Mouse (Mus musculus): ENCODE measurements around the gene Ifit1.
"Not testable (repeated sequence)": the region's sequence is repeated elsewhere in the genome, so short reads cannot be mapped to it uniquely, and the experiment has no call there.

Gene Ifit1

DNA sequence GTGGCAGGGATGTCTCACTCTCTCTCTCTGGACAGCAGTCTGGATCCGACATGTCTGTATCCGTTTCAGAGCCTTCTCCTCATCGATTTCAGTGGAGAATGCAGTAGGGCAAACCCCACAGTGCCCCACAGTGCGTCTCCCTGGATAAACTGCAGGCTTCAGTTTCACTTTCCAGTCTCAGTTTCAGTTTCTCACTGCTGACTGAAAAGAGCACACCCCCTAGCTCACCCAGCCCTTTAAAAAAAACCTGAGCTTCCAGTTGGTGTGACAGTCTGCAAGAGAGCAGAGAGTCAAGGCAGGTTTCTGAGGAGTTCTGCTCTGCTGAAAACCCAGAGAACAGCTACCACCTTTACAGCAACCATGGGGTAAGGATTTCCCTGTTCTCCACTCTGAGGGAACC, at the start of gene Ifit1, which contains the start of gene Ifit1bl2:
Gene Ifit1, plus strand, starts transcription at position 249 of the 400 bp plus-strand sequence.
Gene Ifit1bl2, minus strand, starts transcription at position 121 of the 400 bp plus-strand sequence.
- DNase-seq, result no peak

DNA sequence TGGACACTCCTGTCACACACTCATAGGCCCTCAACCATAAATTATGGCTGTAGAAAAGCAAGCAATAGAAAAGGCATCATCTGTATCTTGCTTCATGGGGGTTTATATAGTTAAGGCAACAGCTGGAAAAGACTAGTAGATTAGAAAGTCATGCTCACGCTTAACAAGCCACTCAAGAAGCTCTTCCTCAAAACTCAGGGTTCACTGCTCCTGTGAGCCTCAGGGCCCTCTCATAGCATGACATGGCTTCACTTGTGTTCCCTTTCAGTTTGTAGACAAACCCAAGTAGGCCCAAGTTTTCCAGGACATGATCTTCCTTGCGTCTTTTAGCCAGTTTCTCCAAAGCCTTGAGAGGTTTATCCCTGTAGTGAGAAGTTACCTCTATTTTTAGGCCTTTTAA, 47.2 kb upstream of the Ifit1 start:
- no peak for DNase-seq

DNA sequence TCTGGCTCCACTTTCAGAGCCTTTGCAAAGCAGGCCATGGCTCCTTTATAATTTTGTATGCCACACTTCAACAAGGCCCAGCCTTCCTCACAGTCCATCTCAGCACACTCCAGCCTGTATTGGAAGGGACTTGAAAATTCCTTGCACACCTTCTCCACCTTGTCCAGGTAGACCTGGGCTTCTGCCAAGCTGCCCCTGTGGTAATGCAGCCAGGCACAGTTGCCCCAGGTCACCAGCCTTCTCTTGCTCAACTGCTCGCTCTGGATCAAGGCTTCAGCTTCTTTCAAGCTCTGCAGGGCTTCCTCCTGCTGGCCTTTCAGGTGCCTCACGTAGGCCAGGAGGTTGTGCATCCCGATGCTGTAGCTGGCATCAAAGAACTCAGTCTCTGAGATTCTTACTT, 46.1 kb upstream of the Ifit1 start:
- not testable (repeated sequence) for DNase-seq

DNA sequence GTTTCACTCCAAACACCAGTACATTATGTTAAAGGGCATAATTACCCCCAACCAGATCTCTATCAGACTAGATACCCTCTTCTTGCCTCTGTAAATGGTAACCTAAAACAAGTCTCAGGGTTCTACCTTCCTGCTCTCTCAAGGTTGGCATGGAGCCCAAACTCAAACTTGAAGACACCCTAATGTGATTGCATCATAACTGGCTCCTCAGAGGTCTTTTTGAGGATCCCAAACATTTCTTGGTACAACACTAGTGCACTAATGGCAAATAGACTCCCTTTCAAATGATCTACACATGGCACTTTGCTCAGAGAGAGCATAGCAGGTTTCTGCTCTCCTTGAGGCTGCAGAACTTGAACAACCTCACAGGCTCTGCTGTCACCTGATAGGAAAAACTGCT, 43.9 kb upstream of the Ifit1 start:
- peak in 1 of 2 experiments; percentile 10 for DNase-seq

DNA sequence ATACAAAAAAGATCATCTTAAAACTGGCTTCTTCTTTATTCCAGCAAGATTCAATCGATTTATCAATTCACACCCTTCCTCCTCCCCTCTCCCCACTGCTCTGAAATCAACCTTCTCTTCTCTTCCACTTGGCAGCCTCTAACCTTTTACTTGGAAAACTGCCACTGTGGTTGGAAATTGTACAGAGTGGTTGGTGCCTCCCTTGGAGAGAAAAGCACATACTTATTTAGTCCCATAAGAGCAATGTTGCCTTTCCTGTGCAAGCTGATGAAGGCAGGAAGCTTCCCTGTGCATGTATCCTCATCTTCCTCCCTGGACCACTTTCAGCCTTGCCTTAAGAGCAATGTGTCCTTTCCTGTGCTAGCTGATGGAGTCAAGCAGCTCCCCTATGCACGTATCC, 42.3 kb upstream of the Ifit1 start:
- DNase-seq, result peak; percentile 76 to 89

DNA sequence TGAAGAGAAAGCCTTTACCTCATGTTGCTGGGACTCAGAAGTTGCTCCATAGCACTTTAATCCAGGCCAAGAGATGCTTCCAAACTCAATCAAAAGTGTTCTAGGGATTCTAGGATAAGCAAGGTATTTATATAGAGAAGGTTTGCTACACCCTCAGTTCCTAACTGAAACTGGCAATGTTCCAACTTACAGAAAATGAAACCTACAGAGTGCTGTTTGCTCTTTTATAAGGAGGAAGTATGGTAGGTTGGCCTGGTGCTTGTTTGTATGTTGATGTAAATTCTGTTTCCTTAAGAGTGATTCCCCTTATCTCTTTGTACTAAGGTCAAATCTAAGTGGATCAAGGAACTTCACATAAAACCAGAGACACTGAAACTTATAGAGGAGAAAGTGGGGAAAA, 41.4 kb upstream of the Ifit1 start:
- DNase-seq, result not testable (repeated sequence)

DNA sequence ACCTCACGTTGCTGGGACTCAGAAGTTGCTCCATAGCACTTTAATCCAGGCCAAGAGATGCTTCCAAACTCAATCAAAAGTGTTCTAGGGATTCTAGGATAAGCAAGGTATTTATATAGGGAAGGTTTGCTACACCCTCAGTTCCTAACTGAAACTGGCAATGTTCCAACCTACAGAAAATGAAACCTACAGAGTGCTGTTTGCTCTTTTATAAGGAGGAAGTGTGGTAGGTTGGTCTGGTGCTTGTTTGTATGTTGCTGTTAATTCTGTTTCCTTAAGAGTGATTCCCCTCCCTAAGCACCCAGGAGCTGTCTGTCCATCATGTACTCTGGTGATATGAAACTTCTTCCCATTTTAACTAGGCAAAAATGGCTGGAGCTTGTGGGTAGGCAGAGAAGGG, 38.8 kb upstream of the Ifit1 start, which contains the start of gene Ifit1bl1:
Gene Ifit1bl1, minus strand, starts transcription at position 69 of the 400 bp plus-strand sequence.
- not testable (repeated sequence) for DNase-seq

DNA sequence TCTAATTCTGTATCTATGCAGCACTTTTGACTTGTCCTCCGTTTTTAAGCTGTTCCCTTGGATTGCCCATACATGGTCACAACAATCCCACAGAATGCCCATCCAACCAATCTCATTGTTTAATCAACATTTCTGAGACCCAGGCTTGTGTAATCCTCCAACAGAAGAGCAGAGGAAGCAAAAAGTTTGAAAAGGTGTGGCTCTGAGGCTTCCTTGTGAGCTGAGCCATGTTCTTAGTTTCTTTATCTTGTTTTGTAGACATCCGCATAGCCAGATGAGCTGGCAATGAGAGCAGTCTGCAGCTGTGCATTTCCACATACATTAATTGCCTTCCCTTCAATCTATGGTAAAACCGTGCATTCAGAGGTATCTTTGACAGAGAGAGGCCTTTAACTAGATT, 35.2 kb upstream of the Ifit1 start:
- DNase-seq, result no peak

DNA sequence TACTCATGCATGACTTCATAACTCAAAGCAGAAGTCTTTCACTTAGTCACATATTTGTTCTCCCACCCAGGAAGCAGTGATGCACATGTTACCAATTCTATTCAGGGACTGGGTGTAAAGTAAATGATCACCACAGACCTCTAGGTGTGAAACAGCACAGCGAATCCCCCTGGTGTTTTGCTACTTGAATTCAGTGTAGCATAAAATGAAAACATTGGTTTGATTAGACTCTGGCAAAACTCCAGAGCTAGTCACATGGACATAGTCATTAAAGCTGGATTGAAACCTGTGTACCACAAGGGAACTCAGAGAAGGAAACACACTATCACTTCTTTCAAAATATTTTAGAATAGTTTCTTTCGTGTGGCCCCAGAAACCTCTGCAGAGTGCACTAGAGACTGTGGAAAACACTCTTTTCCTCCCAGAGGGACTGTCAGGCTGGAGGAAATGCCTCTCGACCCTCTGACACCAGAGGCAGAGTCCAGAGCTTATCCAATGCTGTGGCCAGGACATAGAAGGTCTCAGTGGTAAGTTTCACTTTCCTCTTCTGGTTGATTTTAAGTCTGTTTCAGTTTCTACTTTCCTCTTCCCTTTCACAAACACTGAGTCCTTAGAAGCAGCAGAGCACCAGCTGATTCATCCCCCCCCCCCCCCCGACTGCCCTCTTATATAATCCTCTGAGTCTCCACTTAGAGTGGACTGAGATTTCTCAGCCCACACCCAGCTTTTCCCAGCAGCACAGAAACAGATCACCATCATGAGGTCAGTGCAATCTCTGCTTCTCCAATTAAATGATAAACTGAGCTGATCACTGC, 33.2 kb upstream of the Ifit1 start, which contains the start of gene Ifit3b:
Gene Ifit3b, plus strand, starts transcription at position 734 of the 815 bp plus-strand sequence.
- not testable (repeated sequence) for DNase-seq

DNA sequence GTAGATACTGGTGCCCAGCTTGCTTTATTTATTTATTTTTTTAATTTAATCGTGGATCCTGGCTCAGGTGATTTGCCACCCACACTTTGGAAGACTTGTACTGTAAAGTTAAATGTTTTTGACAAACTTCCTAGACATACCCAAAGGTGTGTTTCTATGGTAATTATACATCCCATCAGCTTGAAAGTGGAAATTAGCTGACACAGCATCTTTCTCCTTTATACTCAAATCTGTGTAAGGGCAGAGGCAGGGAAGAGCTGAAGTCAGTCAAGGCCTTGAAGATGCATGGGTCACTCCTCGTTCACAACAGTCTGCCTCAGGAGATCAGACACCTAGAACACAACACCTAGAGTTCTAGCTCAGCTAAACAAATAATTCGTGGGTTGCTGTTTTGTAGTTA, 30.6 kb upstream of the Ifit1 start:
- not testable (repeated sequence) for DNase-seq

DNA sequence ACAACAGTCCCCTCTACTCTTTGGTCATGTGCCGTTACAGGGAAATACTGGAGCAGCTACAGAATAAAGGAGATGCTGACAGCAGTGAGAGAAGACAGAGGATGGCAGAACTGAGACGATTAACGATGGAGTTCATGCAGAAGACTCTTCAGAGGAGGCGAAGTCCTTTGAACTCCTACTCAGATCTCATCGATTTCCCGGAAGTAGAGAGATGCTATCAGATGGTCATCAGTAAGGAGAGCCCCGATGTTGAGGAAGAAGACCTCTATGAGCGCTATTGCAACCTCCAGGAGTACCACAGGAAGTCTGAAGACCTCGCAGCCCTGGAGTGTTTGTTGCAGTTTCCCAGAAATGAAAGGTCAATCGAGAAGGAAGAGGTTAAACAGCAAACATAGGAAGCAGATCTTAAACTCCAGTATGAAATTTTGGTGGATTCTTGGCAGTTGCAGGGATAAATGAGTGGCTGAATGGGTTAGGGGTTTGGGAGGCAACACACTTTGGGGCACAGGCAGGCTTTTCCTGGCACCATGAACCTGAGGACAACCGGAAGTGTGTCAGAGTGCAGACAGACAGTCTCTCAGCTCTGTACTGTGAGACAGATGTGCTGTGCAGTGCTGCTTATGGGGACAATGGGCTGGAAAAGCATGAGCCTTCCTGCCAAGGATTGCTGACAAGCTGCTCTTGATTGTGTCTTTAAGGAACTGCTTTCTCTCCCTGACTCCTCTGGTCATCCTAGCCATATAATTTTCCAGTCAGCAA, 28.2 kb upstream of the Ifit1 start:
- not testable (repeated sequence) for DNase-seq

DNA sequence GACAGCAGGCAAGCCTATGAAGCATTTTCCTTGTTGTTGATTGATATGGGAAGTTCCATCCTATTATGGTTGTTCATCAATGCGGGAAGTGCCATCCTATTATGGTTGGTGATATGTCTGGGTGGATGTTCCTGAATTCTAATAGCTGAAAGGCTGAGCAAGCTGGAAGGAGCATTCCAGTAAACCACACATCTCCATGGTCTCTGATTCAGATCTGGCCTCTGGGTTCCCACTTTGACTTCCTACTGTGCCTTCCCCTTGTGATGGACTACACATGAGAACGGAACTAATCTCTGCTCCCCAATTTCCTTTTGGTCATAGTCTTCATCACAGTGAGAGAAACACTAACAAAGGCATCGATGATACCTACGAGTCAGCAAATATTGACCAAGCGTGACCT, 19.8 kb upstream of the Ifit1 start:
- DNase-seq, result no peak

DNA sequence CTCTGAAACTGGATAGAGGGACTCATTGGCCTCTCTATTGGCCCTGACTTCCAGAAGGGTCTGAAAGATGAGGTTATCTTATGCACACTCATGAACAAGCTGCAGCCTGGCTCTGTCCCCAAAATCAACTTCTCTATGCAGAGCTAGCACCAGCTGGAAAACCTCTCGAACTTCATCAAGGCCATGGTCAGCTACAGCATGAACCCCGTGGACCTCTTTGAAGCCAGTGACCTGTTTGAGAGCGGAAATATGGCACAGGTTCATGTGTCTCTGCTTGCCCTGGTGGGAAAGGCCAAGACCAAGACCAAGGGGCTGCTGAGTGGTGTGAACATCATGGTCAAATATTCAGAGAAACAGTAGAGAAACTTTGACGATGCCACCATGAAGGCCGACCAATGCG, 16.9 kb upstream of the Ifit1 start:
- no peak for DNase-seq

DNA sequence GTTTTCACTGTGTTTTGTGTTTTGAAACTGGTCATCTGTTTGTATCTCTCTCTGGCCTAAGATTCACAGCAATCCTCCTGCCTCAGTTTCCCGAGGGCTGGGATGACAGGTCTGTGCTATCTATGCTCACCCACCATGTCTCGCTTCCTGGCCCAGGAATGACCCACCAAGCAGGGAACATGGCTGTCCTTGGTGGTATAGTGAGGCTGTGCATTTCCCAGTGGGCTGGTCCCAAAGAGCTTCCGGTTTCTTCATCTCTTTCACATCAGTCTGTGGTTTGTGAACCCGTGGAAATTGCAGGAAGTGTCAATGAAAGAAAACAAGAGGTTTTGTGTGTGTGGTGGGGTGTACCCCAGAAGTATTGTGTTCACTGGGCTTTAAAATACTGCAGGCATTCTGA, 16.0 kb upstream of the Ifit1 start:
- no peak for DNase-seq

DNA sequence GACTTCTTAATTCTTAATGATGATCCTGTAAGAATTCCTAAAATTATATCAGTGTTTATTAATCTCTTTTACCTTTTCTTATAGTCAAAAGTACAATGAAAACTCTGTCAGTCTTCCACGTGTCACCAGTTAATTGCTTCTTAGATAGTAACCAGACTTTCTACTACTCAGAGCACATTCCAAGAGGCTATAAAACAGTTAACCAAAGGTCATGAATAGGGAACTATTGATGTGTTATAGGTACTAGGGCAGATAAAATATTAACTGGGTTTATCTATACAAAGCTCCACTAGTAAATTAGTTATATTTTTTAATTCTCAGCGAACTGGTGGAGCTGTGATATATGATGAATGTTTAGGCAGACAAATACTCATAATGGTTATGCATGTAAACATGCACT, 13.2 kb upstream of the Ifit1 start:
- no peak for DNase-seq

DNA sequence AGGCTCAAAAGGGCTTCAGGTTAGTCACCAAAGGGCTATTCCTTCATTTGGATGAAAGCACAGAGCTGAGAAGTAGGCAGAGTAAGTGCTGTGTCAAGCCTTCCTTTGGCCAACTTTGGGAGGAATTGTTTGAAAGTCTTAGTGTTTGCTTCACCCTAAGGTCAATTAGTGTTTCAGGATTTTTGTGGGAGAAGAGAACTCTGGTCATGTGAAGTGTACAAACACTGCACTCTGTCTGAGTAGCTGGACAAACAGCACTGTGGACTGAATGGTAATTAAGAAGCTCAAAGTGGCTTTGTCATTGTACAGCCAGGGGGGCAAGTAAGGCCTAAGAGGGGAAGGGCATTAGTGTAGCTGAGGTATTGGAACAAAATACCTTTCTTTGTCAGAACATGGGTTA, 9.2 kb upstream of the Ifit1 start:
- DNase-seq, result no peak

DNA sequence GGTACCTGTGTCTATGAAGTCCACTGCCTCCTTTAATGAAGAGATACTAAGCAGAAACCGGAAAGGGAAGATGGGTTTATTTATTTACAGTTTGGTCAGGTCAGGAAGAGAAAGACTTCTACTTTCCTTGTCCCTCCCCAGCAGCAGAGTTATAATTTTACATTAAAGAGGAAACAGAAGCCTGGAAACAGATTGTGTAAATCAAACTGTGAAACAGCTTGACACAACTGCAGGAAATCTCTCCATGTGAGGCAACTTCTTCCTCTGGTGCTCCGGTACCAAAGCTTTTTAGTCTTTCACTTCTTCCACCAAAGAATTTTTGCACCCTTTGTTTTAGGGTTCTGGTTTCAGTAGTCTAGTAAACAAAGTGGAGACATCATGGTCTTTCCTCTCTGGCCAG, 7.2 kb upstream of the Ifit1 start:
- no peak for DNase-seq

DNA sequence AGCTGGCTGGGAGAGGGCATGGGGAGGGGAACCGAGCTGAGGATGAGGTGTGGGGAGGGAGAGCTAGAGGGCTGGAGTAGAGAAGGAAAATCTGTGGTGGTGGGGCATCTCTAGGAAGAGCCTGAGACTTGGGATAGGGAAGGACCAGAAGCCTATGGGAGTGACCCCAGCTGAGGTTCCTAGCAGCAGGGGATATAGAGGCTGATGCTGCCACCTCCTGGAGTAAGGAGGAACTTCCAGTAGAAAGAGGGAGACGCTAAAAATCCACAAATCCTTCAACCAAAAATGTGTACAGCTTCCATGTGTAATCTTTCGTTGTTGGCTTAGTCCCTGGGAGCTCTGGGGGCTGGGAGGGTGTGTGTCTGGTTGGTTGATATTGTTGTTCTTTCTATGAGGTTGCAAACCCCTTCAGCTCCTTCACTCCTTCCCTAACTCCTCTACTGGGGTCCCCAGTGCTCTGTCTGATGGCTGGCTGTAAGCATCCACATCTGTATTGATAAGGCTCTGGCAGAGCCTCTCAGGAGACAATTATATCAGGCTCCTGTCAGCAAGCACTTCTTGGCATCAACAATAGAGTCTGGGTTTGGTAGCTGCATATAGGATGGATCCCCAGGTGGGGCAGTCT, 3.6 kb upstream of the Ifit1 start:
- DNase-seq, result peak; percentile 45 to 59

DNA sequence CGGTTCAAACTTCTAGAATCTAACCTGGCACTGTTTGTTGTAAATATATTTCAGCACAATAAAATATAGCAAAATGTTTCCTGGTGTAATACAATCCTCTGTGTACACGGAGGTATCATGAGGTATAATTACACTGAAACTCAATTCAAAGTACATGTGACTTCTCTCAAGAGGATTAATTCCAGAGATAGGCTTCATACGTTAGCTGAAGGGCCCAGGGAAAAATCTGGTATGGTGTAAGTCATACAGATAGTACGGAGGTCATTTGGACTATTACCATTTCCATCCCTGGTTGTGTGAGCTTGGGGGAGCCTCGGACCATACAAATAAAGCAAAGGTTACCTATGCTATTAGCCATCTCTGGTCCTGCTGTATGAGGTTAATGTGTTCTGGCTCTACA, 1.9 kb downstream of the Ifit1 start:
- DNase-seq, result no peak

DNA sequence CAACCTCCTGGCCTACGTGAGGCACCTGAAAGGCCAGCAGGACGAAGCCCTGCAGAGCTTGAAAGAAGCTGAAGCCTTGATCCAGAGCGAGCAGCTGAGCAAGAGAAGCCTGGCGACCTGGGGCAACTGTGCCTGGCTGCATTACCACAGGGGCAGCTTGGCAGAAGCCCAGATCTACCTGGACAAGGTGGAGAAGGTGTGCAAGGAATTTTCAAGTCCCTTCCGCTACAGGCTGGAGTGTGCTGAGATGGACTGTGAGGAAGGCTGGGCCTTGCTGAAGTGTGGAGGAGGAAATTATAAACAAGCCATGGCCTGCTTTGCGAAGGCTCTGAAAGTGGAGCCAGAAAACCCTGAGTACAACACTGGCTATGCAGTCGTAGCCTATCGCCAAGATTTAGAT, 7.0 kb downstream of the Ifit1 start:
- DNase-seq, result peak in 1 of 2 experiments; percentile 7

DNA sequence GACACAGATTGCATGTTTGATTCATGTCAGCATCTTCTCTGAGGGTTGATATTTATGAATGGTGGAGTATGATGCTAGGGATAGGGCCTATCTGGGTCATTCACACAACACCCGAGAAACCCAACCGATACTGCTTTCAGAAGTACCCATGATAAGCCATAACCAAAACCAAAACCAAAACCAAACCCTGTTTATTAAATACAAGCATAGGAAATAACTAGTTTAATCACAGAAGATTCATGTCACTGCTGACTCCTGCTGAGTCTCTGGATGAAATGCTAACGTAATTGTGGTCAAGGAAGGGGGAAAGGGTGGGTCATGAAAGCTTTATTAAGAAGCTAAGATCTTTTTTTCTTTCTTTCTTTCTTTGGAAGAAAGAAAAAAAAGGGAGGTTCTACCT, 9.6 kb downstream of the Ifit1 start:
- DNase-seq, result no peak

DNA sequence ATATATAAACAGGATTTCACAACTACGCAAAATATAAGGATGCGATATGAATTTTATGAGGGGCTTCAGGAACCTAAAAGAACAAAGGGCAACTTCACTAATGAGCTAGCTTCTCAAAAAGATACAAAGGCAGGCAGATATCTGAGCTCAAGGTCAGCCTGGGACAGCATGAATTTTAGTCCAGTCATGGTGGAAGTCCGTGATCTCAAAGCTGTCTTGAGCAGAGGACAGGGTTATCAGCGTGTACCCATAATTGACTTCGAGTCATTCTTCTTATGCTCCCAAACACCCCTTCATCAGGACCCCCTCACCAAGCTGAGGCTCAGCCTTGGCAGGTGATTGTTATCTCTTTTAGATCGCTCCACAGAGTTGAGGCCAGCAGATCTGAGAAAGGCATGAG, 10.3 kb downstream of the Ifit1 start:
- DNase-seq, result no peak

DNA sequence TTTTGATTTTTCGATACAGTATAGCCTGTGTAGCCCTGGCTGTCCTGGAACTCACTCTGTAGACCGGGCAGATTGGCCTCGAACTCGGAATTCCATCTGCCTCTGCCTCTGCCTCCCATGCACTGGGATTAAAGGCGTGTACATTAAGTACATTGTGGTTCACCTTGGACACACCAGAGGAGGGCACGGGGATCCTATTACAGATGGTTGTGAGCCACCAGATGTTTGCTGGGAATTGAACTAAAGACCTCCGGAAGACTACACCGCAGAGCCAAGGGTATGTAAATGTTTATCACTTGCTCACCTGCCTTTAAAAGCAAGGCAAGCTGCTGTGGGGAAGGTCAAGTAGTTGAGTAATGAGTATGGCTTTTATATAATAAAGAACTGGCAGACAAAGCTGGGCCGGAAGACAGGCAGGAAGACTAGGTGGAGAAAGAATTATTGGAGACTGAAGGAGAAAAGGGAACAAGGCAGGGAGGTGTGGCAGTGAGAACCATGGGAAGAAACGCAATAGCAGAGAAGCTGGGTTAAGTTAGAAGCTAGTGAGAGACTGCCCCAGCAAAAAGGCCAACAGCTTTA, 14.6 kb downstream of the Ifit1 start:
- no peak for DNase-seq

Data from cerebellum, postnatal 14 days (tissue).